Mouse (Mus musculus) liver, postnatal 0 days (tissue): ENCODE measurements around the gene Cst12. TPM values are rescaled to one million over a fixed set of nuclear protein-coding genes. Genes with fewer than 3 reads are reported as not detected.
A peak's percentile ranks its signal among the peaks of the same experiment; 100 is the strongest.

Experiments used
- ATAC-seq: fragments of 200-750 bp; cut with Nextera tagmentation; 2 replicates; pipeline ENCODE4 v1.8.0; 2017; ENCODE audit warnings: mild to moderate bottlenecking, moderate library complexity
- DNase-seq: peaks from one replicate; pipeline ENCODE4 v3.0.0-alpha.2; 2016
- H3K27ac ChIP-seq: fragments of 300-500 bp; sonication (generic); 2 replicates; pipeline ENCODE4 v1.5.1; 2014; ENCODE audit warnings: antibody characterized with exemption, moderate library complexity, mild to moderate bottlenecking, low read depth
- H3K27me3 ChIP-seq: fragments of 300-500 bp; sonication (generic); 2 replicates; pipeline ENCODE4 v1.6.1; 2014; ENCODE audit warnings: low read length, control low read depth, mixed read lengths; ENCODE audit not compliant: insufficient read depth
- H3K36me3 ChIP-seq: fragments of 300-500 bp; sonication (generic); replicated peaks from 2 replicates; pipeline ENCODE4 v1.6.1; 2014; ENCODE audit warnings: mild to moderate bottlenecking, control low read depth, low read length, moderate library complexity, mixed read lengths; ENCODE audit not compliant: insufficient read depth
- H3K4me1 ChIP-seq: fragments of 300-500 bp; sonication (generic); 2 replicates; pipeline ENCODE4 v1.6.1; 2014; ENCODE audit warnings: antibody characterized with exemption, mild to moderate bottlenecking, control low read depth; ENCODE audit not compliant: insufficient read depth
- H3K4me2 ChIP-seq: fragments of 300-500 bp; sonication (generic); 2 replicates; pipeline ENCODE4 v1.6.1; 2014; ENCODE audit warnings: low read depth, mild to moderate bottlenecking, low read length, moderate library complexity, mixed read lengths
- H3K4me3 ChIP-seq: fragments of 300-500 bp; sonication (generic); 2 replicates; pipeline ENCODE4 v1.5.1; 2014; ENCODE audit warnings: low read depth, low read length
- H3K9ac ChIP-seq: fragments of 300-500 bp; sonication (generic); replicated peaks from 2 replicates; pipeline ENCODE4 v1.6.1; 2014; ENCODE audit warnings: mild to moderate bottlenecking, moderate library complexity
- H3K9me3 ChIP-seq: fragments of 300-500 bp; sonication (generic); 2 replicates; pipeline ENCODE4 v1.6.1; 2016; ENCODE audit warnings: mild to moderate bottlenecking, control low read depth, low read length, mixed read lengths
- CTCF ChIP-seq: sonication (generic); IDR thresholded peaks from 2 replicates; pipeline ENCODE4 v1.5.1; 2016; ENCODE audit warnings: antibody characterized with exemption, low read depth
- EP300 ChIP-seq: IDR thresholded peaks from 2 replicates; pipeline ENCODE4 v1.6.1; 2016; ENCODE audit warnings: antibody characterized with exemption, low read depth, mild to moderate bottlenecking
- WGBS: fragments of 180-500 bp; shearing (Covaris S2); extraction: QIAGEN DNeasy Blood & Tissue Kit; methylation state at CpG from one replicate; pipeline ENCODE4 v1.1.7; 2014; ENCODE audit not compliant: insufficient replicate concordance; 5-methylcytosine and 5-hydroxymethylcytosine counted together
- polyA plus RNA-seq: library from polyadenylated mRNA; unstranded; fragments of >200 nt; fragmentation: Nextera tagmentation; extraction: Ambion mirVana; gene quantifications from 2 replicates; pipeline ENCODE4 v1.2.1, GENCODE M21; 2015

The Cst12 gene
- not detected in 2 replicates for polyA plus RNA-seq

GRCm38 (mm10) chr2:148789142-148789541 is at the start of gene Cst12:
Gene Cst12, plus strand, starts transcription at chr2:148789361.
- no peak for DNase-seq
- 84% methylated on average over 6 of the region's 6 CpGs for WGBS
- Histone ChIP-seq H3K27ac (no peak within 1 kb of the TSS), H3K9me3 (no peaks in the 10 kb centered on the region), H3K4me1 (no peaks in the 10 kb centered on the region), H3K36me3 (no peaks in the 10 kb centered on the region), H3K4me3 (no peak within 1 kb of the TSS), H3K4me2 (no peak within 1 kb of the TSS), H3K27me3 (no peaks in the 10 kb centered on the region), H3K9ac (no peak within 1 kb of the TSS)
- no peak for ATAC-seq
- TF ChIP-seq CTCF (no peak), EP300 (no peak)

- no peak for DNase-seq
- Histone ChIP-seq H3K4me3 (no peak overlapping the region), H3K36me3 (no peaks in the 10 kb centered on the region), H3K4me2 (no peak overlapping the region), H3K27ac (no peak overlapping the region), H3K9ac (no peak overlapping the region), H3K4me1 (no peaks in the 10 kb centered on the region), H3K9me3 (no peaks in the 10 kb centered on the region; the same call in 1 of the 2 replicates), H3K27me3 (no peaks in the 10 kb centered on the region)
- TF ChIP-seq EP300 (no peak), CTCF (no peak)
- ATAC-seq: no peak
- WGBS: 64% methylated on average over 3 of the region's 3 CpGs
Observed at GRCm38 (mm10) chr2:148743001-148743400, 46.2 kb upstream of the Cst12 start.

GRCm38 (mm10) chr2:148743846-148744407 is 45.2 kb upstream of the Cst12 start:
- Histone ChIP-seq H3K9me3 (no peaks in the 10 kb centered on the region; the same call in 1 of the 2 replicates), H3K4me2 (no peak overlapping the region), H3K36me3 (no peaks in the 10 kb centered on the region), H3K27ac (no peak overlapping the region), H3K9ac (no peak overlapping the region), H3K4me3 (no peak overlapping the region), H3K4me1 (no peaks in the 10 kb centered on the region), H3K27me3 (no peaks in the 10 kb centered on the region)
- TF ChIP-seq EP300: no peak
- TF ChIP-seq CTCF: no peak
- DNase-seq: no peak
- ATAC-seq: no peak
- 76% methylated on average over 3 of the region's 3 CpGs for WGBS

GRCm38 (mm10) chr2:148750058-148750457 is 39.1 kb upstream of the Cst12 start, which contains the start of gene Cstl1:
Gene Cstl1, plus strand, starts transcription at chr2:148750358.
- Histone ChIP-seq H3K36me3 (no peaks in the 10 kb centered on the region), H3K4me3 (no peak within 1 kb of the TSS), H3K9ac (no peak within 1 kb of the TSS), H3K9me3 (no peaks in the 10 kb centered on the region), H3K27me3 (no peaks in the 10 kb centered on the region), H3K27ac (no peak within 1 kb of the TSS), H3K4me2 (no peak within 1 kb of the TSS), H3K4me1 (no peaks in the 10 kb centered on the region)
- 75% methylated on average over 1 of the region's 1 CpGs for WGBS
- TF ChIP-seq CTCF (no peak), EP300 (no peak)
- DNase-seq: no peak
- no peak for ATAC-seq

GRCm38 (mm10) chr2:148751893-148752813 is 37.0 kb upstream of the Cst12 start:
- H3K27me3 ChIP-seq: no peaks in the 10 kb centered on the region
- no peaks in the 10 kb centered on the region for H3K4me1 ChIP-seq
- DNase-seq (peak; percentile 64), ATAC-seq (peak; percentile 63)
- TF ChIP-seq CTCF (peak; percentile 82), EP300 (no peak)
- peak overlapping the region; percentile 27 for H3K4me3 ChIP-seq
- H3K27ac ChIP-seq: no peak overlapping the region
- H3K36me3 ChIP-seq: no peaks in the 10 kb centered on the region
- H3K9ac ChIP-seq: no peak overlapping the region
- H3K4me2 ChIP-seq: peak overlapping the region; percentile 79
- no peaks in the 10 kb centered on the region for H3K9me3 ChIP-seq
- 14% methylated on average over 15 of the region's 15 CpGs for WGBS

- H3K27ac ChIP-seq: no peak overlapping the region
- H3K4me3 ChIP-seq: no peak overlapping the region
- TF ChIP-seq CTCF: no peak
- TF ChIP-seq EP300: no peak
- H3K9me3 ChIP-seq: no peaks in the 10 kb centered on the region
- H3K4me1 ChIP-seq: no peaks in the 10 kb centered on the region
- no peak overlapping the region for H3K4me2 ChIP-seq
- DNase-seq: no peak
- 32% methylated on average over 1 of the region's 1 CpGs for WGBS
- H3K9ac ChIP-seq: no peak overlapping the region
- H3K36me3 ChIP-seq: no peaks in the 10 kb centered on the region
- no peak for ATAC-seq
- H3K27me3 ChIP-seq: no peaks in the 10 kb centered on the region
Observed at GRCm38 (mm10) chr2:148754310-148754846, 34.8 kb upstream of the Cst12 start.
